Mouse (Mus musculus): ENCODE data around the gene Hydin.
"Not testable (repeated sequence)": the region's sequence is repeated elsewhere in the genome, so short reads cannot be mapped to it uniquely, and the experiment has no call there.

The Hydin gene

GRCm38 (mm10) chr8:110530008-110530762, 263.4 kb downstream of the Hydin start:
- DNase-seq: no peak

- DNase-seq: no peak
Observed at GRCm38 (mm10) chr8:110533781-110534180, 267.0 kb downstream of the Hydin start.

GRCm38 (mm10) chr8:110537849-110538248, 271.1 kb downstream of the Hydin start:
- DNase-seq: no peak

DNA sequence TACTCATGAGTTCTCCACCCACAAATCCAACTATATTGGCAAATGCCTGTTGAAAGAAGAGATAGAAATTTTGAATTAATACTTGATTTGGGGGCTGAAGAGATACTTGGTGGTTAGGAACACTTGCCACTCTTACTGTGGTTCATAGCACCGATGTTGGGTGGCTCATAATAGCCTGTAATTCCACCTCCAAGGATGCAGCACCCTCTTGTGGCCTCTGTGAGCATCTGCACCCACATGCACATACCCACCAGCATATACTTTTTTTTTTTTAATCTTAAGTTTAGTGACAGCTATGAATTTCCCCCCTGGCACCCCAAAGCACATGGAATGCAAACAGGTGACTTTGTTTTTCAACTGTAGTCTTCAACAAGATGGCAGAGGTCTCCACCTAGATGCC, 283.6 kb downstream of the Hydin start:
- no peak for DNase-seq

DNA sequence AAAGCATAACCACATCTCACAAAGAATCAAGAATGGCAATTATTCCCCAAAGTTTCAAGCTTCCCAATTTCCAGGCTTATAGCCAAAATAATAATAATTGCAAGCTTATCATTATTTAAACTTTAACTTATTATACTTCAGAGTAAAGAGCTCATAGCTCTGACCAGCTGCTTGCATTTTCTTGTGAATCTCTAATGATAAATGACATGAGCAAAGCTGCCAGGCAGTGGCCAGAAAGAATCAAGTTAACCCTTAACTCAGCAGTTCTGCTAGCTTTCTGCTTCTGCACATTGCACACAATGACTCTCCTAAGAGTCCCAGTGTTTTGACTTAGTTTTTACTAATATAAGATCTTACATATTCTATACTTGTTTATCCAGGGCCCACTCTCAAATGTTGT, 285.3 kb downstream of the Hydin start:
- not testable (repeated sequence) for DNase-seq

DNA sequence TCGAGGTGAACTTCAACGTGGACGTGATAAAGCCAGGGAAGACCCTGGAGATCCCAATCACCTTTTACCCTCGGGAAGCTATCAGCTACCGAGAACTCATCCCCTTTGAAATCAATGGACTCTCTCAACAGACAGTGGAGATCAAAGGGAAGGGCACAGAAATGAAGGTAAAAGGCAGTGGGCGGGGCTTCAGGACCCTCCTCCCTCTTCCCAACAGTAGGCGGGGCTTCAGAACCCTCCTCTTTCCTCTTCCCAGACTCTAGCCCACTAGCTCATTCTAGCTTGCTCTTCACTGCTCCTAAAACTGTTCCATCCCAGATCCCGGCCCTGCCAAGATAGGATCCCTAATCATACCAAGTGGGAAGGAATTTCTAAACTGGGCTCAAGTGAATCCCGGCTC, 325.9 kb downstream of the Hydin start:
- DNase-seq: no peak

- no peak for DNase-seq
Observed at GRCm38 (mm10) chr8:110594164-110594563, 327.4 kb downstream of the Hydin start.

GRCm38 (mm10) chr8:110604556-110604955, 337.8 kb downstream of the Hydin start:
- peak in 1 of 2 experiments; percentile 65 for DNase-seq

DNA sequence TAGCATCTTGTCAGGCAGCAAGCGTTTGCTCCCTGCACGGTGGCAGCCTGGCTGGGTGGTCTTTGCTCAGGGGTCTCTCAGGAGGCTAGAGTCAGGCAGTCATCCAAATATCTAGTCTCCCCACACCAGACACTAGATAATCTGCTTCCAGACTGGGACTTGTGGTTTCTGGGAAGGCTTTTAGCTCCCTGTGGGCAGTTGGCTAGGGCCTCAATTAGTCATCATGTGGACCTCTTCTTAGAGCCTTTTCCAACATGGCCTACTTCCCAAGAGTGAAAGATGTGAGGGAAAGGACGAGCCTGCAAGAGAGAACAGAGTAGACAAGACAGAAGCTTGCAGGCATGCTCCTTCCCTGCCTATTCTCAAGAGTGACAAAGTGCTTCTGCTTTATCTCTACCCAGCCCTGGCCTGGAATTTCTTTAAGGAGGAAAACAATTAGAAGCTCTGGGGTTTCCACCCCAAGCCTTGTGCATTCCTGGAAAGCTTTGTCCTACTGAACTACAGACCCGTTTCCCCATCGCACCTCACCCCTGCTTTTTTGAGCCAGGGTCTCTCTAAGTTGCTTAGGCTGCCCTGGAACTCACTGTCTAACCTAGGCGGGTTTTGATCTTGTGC, 338.7 kb downstream of the Hydin start:
- DNase-seq: no peak

DNA sequence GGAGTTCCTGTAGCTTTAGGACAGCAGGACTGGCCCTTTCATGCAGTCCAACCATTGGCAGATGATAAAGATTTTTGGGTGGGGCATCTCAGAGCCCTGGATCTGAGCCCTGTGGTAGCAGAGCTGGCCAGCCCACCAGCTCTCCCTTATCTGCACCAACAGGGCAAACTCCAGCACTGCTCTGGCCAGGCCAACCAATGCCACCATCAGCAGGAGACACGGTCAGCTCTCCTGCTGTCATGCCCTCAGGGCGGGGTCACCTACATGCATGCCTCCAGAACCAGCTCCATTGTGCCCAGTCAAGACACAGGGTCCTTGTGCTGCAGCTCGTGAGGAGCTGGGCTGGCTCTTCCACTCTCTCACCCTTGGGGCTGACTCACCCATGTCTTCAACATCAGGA, 349.0 kb downstream of the Hydin start:
- DNase-seq: no peak

- DNase-seq: no peak
Observed at GRCm38 (mm10) chr8:110617801-110618358, 351.1 kb downstream of the Hydin start.

DNA sequence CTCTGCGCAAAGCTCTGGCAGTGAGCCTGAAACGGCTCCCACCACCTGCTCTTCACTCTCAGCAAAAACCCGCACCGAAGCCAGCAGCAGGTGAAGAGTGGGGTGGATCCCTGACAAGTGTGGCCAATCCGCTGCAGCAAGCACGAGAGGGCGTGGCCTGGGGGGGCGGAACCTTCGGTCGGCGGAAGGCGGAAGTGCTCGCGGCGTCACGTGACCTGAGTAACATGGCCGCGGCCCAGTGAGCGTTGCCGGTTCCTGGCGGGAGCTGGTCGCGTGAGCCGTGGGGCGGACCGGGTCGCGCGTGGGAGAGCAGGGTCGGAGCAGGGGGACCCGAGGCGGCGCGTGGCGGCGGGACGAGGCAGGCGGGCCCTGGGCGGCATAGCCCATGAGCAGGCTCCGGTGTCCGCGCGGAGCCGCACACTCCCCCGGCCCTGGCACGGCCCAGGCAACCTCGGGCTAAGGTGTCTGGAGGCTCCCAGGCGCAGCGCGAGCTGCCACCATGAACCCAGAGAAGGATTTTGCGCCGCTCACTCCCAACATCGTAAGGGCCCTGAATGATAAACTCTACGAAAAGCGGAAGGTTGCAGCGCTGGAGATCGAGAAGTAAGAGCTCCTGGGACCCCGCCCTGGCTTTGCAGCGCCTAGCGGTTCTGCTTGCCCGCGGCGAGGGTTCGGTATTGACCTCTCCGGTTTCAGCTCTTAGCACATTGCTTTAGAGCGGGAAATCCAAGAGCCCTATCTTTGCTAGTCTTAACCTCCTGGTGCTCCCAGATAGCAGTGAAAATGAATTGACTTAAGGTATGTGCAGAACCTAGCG, 351.8 kb downstream of the Hydin start, which contains the start of gene Vac14:
Vac14 (plus strand) TSS at position 195 of the 817 bp plus-strand sequence.
- peak; percentile 99 for DNase-seq

- no peak for DNase-seq
Observed at GRCm38 (mm10) chr8:110619208-110619574, 352.4 kb downstream of the Hydin start.

DNA sequence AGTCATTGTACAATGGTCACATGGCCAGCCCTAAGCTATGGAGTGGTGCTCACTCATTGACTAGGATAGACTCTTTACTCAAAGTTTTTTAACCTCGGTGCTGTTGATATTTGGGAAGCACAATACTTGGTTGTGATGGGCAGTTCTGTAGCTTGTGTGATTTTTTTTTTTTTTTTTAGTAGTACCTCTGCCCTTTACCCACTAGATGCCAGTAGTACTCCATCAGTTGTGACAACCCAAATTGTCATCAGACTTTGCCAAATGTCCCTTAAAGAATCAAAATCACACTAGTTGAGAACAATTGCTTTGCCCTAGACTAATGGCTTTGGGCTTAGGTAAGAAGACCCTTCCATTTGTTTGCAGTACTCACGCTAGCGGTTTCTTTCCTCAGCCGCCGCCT, 353.1 kb downstream of the Hydin start:
- no peak for DNase-seq

- no peak for DNase-seq
Observed at GRCm38 (mm10) chr8:110626431-110626830, 359.7 kb downstream of the Hydin start.

DNA sequence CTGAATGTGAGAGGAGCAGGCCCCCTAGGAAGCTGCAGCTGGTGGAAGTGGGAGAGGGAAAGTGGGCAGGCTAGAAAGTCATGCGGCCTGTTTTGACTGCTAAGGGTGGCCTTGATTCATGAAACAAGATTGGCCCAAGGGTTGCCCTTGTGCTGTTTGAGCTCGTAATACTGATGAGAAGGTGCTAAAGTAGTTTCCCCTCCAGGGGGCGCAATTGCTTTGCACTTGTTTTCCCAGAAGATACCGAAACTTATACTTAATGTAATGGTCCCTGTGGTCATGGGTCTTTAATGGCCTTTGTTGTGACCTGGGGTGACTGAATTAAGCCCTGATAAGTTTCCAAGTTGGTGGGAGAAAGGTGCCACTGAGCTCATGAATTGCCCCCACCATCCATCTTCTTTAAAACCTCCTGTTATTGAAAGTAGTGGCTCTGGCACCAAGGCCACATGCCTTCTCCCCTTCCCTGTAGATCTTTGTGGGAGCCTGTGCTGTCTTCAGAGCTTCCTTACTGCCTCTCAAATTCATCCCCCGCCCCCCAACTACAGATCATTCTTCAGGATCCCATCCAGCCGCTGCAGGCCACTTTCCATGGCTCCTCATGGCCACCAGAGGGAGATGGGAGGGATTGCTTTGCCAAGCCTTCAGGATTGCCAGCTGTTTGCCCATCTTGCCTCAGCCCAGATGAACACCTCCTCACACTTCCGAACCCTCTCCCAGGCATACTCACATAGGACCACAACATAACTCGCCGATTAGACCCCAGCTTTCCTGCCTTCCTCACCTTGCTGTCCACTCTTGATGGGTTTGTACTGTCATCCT, 362.7 kb downstream of the Hydin start:
- DNase-seq: peak; percentile 62 to 77

DNA sequence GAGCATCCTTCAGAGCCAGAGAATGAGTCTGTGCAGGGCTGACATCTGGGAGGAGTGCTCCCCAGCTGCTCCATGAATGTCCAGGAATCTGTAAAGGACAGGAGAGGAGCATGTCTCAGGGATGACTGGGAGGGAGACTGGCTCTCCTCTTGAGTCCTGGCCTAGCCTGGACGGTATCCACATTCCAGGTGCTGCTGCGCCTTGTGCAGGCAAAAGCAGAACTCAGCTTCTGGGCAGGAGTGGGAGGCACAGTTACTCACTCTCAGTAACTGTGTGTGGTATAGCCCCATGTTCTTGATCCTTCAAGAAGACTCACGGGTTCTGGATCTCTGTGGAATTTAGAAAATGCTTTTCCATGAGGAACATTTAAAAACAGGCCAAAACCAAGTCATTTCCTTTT, 363.3 kb downstream of the Hydin start:
- DNase-seq: no peak

DNA sequence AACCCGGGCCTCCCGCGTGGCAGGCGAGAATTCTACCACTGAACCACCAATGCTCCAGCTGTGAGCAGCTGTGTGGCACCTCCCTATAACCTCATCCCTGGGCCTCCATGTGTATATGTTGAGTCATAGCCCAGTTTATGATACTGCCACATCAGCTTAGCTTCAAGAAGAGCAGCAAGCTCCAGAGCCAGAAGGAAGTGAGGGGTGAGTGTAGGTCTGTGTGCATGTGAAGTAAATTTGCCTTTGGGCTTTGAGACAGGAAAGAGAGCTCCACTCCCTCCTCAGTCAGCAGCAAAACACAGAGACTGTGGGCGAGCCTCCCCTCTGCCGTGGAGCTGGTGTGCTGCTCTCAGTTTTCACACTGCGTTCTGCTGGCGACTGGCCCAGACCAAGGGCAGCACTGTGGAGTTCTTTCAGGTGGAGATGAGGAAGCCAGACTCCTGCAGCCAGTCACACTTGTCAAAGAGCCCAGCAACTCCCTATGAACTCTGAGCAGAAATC, 363.8 kb downstream of the Hydin start:
- peak; percentile 48 to 57 for DNase-seq

- DNase-seq: peak in 1 of 2 experiments; percentile 10
Observed at GRCm38 (mm10) chr8:110631201-110631600, 364.4 kb downstream of the Hydin start.

DNA sequence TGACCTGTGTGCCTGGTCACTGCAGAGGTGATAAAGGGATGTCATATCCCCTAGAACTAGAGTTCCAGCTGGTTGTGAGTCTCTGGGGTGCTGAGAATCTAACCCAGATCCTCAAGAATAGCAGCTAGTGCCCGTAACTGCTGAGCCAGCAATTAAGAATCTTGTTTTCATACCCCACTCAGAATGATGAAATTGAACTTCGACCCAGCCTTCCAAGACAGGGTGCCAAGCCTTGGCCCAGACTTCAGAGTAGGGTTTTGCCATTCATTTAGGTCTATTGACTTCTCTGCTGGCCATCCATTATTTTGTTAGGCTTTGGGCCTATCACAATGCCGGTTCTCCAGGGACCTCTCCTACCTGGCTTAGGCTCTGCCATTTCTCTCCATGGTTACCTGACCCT, 367.0 kb downstream of the Hydin start:
- DNase-seq: no peak

DNA sequence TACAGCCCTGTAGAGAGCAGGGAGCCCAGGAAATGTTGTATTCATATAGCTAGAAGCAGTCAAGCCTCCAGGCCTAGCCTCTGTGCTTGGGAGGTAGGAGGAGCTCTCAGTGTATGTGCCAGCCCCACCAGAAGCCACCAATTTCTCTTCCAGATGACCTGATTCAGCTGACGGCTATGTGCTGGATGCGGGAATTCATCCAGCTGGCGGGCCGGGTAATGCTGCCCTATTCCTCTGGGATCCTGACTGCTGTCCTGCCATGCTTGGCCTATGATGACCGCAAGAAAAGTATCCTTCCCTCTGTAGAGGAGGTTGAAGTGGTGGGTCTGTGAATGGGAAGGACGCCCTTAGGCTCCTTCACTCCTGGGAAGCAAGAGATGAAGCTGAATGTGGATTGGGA, 369.4 kb downstream of the Hydin start:
- DNase-seq: no peak

- DNase-seq: peak; percentile 29 to 55
Observed at GRCm38 (mm10) chr8:110642331-110642730, 375.6 kb downstream of the Hydin start.
